Mouse (Mus musculus) testis, adult 2 months (tissue): ENCODE results near the gene Usf2. TPM values are rescaled to one million over a fixed set of nuclear protein-coding genes. Genes with fewer than 3 reads are reported as not detected.
"Not testable (repeated sequence)": the region's sequence is repeated elsewhere in the genome, so short reads cannot be mapped to it uniquely, and the experiment has no call there.

Source experiments
- H3K27ac ChIP-seq: fragments of 200-500 bp; 2 replicates; pipeline ENCODE4 v1.5.1; 2012; ENCODE audit warnings: low read depth, low read length; ENCODE audit not compliant: control insufficient read depth, insufficient read depth
- H3K27me3 ChIP-seq: fragments of 200-500 bp; 2 replicates; pipeline ENCODE4 v1.6.1; 2012; ENCODE audit warnings: mild to moderate bottlenecking, low read length, moderate library complexity; ENCODE audit not compliant: control insufficient read depth, insufficient read depth
- H3K36me3 ChIP-seq: fragments of 200-500 bp; 2 replicates; pipeline ENCODE4 v1.6.1; 2012; ENCODE audit warnings: mild to moderate bottlenecking, low read length; ENCODE audit not compliant: control insufficient read depth, insufficient read depth
- H3K4me1 ChIP-seq: fragments of 200-500 bp; 2 replicates; pipeline ENCODE4 v1.6.1; 2012; ENCODE audit warnings: low read length; ENCODE audit not compliant: control insufficient read depth, insufficient read depth
- H3K4me3 ChIP-seq: fragments of 200-500 bp; 2 replicates; pipeline ENCODE4 v1.5.1; 2012; ENCODE audit warnings: low read depth, mild to moderate bottlenecking, low read length, moderate library complexity, mixed read lengths; ENCODE audit not compliant: control insufficient read depth
- CTCF ChIP-seq: fragments of 200-500 bp; IDR thresholded peaks from 2 replicates; pipeline ENCODE4 v1.5.1; 2012; ENCODE audit warnings: low read depth, mild to moderate bottlenecking, inconsistent platforms, low read length, moderate library complexity; ENCODE audit not compliant: control insufficient read depth, insufficient read depth, insufficient replicate concordance
- POLR2A ChIP-seq: fragments of 200-500 bp; IDR thresholded peaks from 2 replicates; pipeline ENCODE4 v1.6.1; 2012; ENCODE audit warnings: low read depth, mild to moderate bottlenecking, inconsistent platforms, low read length, moderate library complexity; ENCODE audit not compliant: control insufficient read depth
- polyA plus RNA-seq: library from polyadenylated mRNA; depleted of rRNA; stranded (reverse); fragments of >200 nt; gene quantifications from 2 replicates; pipeline ENCODE4 v1.2.3, GENCODE M21; 2012

Usf2 gene
- polyA plus RNA-seq, 1 experiment: 27.0 TPM

DNA sequence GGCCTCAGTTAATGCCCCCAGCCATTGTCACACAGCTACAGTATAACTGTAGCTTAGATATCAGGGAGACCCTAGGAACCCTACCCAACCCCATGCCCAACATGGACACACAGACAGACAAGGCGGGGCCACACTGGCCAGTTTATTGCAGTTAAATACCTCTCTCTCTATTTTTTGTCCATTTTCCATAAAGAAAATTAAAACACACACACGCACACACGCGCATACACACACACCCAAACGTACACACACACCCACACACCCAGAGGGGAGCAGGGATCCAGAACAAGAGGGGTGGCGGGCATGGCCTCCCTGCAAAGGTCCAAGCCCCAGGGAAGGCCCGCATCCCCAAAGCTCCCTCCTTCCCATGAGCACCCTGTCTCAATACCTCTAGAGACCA is 10.7 kb downstream of the Usf2 start:
- no peak for TF ChIP-seq POLR2A
- no peak for TF ChIP-seq CTCF
- Histone ChIP-seq H3K4me1 (no peaks in the 10 kb centered on the region), H3K36me3 (no peaks in the 10 kb centered on the region), H3K27me3 (no peaks in the 10 kb centered on the region), H3K4me3 (no peak overlapping the region), H3K27ac (no peak overlapping the region)

DNA sequence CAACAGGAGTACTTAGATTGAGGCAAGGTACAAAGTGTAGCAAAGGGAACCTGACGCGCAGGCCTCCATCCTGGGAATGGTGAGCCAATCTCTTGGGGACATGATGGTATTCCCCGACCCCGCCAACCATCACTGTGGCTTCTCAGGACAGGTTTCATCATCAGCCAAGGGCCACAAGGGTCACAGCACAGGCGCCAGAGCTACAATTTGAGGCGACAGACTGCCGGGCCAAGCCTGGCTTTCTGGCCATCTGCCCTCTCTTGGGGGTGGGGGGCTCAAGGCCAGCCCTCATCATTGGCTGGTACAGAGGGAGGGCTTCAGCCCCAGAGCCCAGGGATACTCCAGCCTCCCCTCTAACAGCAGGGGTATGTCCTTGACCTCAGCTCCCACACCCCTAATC is 11.1 kb downstream of the Usf2 start:
- H3K4me1 ChIP-seq, H3K27me3 ChIP-seq, H3K4me3 ChIP-seq, H3K36me3 ChIP-seq, H3K27ac ChIP-seq: not testable (repeated sequence)

DNA sequence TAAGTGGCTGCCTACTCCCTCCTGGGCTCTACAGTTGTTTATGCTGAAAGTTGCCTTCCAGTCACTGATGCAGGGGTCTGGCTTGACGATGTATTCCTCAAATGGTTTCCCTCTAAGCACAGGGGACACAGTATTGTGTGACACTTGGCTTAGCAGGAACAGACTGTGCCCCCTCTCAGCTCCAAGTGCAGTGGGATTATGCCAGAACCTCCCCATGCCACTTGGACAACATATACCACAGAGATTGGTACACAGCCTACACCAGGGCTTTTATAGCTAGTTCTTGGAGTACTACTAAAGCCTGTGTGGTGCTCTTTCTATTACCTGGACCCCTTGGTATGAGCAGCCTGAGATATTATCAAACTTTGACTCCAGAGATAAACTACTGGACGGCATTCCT is 11.9 kb downstream of the Usf2 start:
- not testable (repeated sequence) for H3K27ac ChIP-seq, H3K27me3 ChIP-seq, H3K4me3 ChIP-seq, H3K36me3 ChIP-seq, H3K4me1 ChIP-seq

DNA sequence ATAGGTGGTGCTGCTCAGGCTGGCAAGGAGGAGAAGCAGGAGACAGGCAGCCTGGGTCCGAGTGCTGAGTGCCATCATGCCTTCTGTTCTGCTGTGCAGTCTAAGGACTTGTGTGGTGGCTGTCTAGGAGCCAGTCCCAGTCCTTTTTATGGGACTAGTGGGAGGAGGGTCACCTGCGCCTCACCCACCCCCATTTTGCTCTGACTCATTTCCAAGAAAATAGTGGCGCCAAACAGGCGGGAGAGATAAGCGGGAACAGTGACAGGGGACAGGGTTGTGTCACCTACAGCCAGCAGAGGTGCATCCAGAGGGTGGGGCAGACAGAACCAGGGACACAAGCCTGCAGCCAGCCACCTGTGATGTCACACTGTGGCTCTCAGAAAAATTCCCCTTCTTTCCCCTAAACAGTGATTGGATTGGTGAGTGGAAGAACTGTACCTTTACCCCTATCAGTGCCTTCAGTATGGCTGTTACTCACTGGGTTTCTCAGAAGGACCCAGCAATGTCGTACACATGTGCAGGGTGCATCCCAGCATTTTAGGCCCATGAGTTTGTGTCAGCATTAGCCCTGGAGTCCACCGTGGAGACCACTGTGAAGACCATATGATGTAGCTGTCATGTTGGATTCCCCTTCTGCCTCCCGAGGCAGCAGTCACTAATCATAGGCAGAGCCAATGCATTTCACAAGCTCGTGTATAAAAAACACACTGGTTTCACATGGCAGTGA is 12.5 kb downstream of the Usf2 start, which contains the start of gene Hamp:
Gene Hamp, minus strand, starts transcription at position 124 of the 727 bp plus-strand sequence.
- Histone ChIP-seq H3K27me3 (no peaks in the 10 kb centered on the region), H3K4me3 (no peak within 1 kb of the TSS), H3K4me1 (no peaks in the 10 kb centered on the region), H3K27ac (no peak within 1 kb of the TSS), H3K36me3 (no peaks in the 10 kb centered on the region)
- TF ChIP-seq CTCF: no peak
- TF ChIP-seq POLR2A: no peak

DNA sequence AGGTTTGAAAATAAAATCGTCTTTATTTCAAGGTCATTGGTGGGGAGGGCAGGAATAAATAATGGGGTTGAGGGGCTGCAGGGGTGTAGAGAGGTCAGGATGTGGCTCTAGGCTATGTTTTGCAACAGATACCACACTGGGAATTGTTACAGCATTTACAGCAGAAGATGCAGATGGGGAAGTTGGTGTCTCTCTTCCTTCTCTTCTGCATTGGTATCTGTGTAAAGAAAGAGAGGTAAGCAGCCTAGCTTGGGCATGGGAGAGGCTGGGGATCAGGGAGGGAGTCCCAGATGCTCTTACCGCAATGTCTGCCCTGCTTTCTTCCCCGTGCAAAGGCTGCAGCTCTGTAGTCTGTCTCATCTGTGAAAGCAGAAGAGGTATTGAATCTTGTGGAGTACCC is 14.2 kb downstream of the Usf2 start:
- not testable (repeated sequence) for H3K4me1 ChIP-seq, H3K27me3 ChIP-seq, H3K4me3 ChIP-seq

DNA sequence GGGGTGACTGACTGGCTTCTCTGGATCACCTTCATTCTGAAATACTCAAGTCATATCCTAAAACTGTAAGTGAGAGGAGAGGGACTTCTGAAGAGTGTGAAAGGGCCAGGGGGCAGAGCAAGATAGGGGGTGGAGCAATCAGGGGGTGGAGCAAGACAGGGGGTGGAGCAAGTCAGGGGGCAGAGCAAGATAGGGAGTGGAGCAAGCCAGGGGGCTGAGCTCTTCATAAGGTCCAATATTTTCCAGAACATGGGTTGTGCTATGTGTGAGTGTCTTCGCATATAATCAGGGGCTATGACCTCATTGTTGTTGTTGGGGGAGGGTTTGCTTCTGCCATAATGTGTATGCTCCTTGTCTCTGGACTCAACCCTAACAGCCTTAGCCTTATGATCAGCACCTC is 16.5 kb downstream of the Usf2 start:
- not testable (repeated sequence) for H3K4me3 ChIP-seq, H3K27me3 ChIP-seq

More for the DNA sequence above, 14.2 kb downstream of the Usf2 start:
- H3K36me3 ChIP-seq, H3K27ac ChIP-seq: not testable (repeated sequence)

DNA sequence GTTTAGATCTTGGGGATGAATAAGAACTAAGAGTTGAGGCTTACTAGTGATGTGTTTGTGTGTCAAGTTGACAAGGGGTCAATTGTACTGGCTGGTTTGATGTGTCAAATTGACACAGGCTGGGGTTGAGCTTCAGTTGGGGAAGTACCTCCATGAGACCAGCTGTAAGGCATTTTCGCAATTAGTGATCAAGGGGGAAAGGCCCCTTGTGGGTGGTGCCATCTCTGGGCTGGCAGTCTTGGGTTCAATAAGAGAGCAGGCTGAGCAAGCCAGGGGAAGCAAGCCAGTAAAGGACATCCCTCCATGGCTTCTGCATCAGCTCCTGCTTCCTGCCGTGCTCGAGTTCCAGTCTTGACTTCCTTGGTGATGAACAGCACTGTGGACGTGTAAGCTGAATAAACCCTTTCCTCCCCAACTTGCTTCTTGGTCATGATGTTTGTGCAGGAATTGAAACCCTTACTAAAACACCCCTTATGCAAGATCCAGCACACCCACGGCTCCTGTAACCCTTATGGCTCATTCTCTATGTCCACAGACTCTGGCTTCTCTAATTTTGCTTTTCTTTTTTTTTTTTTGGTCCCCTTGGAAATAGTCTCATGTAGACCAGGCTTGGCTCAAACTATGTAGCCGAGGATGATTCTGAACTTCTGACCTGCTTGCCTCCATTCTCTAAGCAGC is 21.0 kb downstream of the Usf2 start:
- not testable (repeated sequence) for H3K4me1 ChIP-seq, H3K36me3 ChIP-seq, H3K27me3 ChIP-seq, H3K4me3 ChIP-seq, H3K27ac ChIP-seq

More for the DNA sequence above, 16.5 kb downstream of the Usf2 start:
- H3K36me3 ChIP-seq, H3K4me1 ChIP-seq, H3K27ac ChIP-seq: not testable (repeated sequence)

DNA sequence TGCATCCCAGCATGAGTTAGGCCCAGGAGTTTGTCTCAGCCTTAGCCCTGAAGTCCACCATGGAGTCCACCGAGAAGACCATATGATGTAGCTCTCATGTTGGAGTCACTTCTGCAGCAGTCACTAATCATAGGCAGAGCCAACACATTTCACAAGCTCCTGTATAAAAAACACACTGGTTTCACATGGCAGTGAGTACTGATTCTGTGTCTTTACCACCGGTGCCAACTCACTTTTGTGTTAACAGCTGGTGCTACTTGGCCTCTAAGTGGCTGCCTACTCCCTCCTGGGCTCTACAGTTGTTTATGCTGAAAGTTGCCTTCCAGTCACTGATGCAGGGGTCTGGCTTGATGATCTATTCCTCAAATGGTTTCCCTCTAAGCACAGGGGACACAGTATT is 32.0 kb downstream of the Usf2 start, which contains the start of gene Hamp2:
Gene Hamp2, minus strand, starts transcription at position 101 of the 400 bp plus-strand sequence.
- H3K4me3 ChIP-seq, H3K4me1 ChIP-seq, H3K27ac ChIP-seq, H3K27me3 ChIP-seq, H3K36me3 ChIP-seq: not testable (repeated sequence)
